Mouse (Mus musculus): ENCODE measurements around the gene Atpaf1. TPM values are rescaled to one million over a fixed set of nuclear protein-coding genes. Genes with fewer than 3 reads are reported as not detected.

The Atpaf1 gene
- polyA plus RNA-seq, 1 experiment from 2014 or later, result 55.2 TPM

DNA sequence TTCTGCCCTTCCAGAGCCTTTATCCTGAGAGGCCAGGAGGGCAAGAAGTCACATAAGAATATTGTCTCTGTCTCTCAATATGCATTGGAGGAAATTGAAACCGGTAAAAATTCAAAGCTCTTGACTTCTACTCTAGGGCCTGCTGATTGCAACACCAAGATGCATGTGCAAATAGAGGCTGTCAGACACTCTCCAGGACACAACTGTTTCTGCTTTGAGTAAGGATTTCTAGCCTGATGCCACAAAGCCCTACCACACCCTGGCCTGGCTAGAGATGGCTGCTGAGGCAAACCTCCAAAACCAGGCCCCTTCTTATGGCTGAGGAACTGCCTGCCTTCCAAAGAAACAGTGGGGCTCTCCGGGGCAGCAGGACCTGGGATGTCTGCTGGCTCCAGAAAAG lies 51.0 kb downstream of the Atpaf1 start:
- Histone ChIP-seq H3K27me3 (no peaks in the 10 kb centered on the region), H3K27ac (no peak overlapping the region), H3K9me3 (replicated peaks) (no peaks in the 10 kb centered on the region), H3K4me1 (peaks cover 8% of the 10 kb centered on the region), H3K36me3 (peaks cover 48% of the 10 kb centered on the region), H3K4me3 (replicated peaks) (no peak overlapping the region), H3K9ac (no peak overlapping the region), H3K4me2 (no peak overlapping the region)
- 80% methylated on average over 2 of the region's 2 CpGs for WGBS
- ATAC-seq (replicated peaks; ENCODE audit: low FRiP score), result no peak

DNA sequence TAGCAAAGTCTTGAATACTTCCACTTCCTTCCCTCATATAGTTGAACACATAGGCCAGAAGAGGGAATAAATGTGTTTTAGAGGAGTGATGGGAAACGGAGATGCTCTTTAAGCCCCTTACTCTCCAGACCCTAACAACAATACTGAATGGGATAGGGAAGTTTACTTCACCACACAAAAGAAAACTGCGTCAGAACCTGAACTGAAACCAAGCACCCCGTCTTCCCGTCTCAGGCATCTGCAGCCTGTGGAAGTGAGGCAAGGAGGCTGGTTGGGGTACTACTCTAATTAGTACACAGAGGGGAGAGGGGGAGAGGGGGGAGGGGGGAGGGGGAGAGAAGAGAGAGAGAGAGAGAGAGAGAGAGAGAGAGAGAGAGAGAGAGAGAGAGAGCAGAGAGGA lies 53.6 kb downstream of the Atpaf1 start:
- H3K9me3 ChIP-seq (replicated peaks), result no peaks in the 10 kb centered on the region
- whole genome bisulfite sequencing, result 73% methylated on average over 4 of the region's 4 CpGs
- no peaks in the 10 kb centered on the region for H3K27me3 ChIP-seq
- H3K27ac ChIP-seq, result no peak overlapping the region
- H3K36me3 ChIP-seq, result peaks cover 26% of the 10 kb centered on the region
- H3K4me1 ChIP-seq, result peaks cover 8% of the 10 kb centered on the region
- H3K4me3 ChIP-seq (replicated peaks), result peak overlapping the region; percentile 61; the same call in 1 of the 2 replicates
- H3K9ac ChIP-seq, result no peak overlapping the region
- H3K4me2 ChIP-seq, result peak overlapping the region; percentile 61
- ATAC-seq (replicated peaks; ENCODE audit: low FRiP score), result no peak

DNA sequence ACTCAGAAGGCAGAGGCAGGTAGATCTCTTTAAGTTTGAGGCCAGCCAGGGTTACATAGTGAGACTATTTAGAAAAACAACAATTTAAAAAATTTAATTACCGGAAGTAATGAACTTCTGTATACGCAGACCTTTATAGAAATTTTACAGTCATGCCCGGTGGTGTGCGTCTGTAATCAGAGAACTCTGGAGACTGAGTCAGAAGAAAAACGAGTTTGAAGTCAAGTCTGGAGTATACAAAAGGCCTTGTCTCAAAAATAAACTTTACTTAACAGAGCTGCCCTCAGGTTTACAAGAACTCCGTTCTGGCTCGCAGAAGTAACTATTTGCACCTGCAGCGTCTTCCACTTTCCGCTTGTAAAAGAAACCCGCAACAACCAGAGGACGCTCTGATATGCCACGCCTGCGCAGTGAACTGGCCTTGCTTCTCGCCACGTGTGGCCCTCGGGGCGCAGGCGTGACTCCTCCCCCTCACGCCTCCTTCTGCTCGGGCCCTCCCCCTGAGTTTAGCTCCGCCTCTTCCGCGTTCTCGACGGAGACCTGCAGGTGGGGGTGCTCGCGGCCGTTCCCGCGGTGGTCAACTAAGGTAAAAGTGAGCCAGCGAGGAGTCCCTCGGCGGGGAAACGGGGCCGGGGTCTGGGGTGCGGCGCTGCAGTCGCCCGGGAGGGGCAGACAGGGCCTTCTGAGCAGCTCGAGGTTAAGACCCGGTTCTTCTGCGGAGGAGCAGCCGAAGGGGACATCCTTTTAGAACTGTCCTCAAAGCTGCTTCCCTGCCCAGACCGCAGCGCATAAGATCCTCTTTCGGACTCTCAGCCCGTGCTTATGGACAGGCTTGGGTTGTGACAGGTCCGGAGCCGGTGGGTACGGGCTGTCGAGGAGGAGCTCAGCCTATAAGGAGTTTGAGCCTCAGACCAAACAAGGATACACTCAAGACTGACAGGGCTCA lies 54.4 kb downstream of the Atpaf1 start, which contains the start of gene Mknk1:
Gene Mknk1 (plus strand): TSS at position 503 of the 946 bp plus-strand sequence.
- peak; percentile 97 for ATAC-seq (replicated peaks; ENCODE audit: low FRiP score)
- Histone ChIP-seq H3K4me3 (replicated peaks) (peak within 1 kb of the TSS; percentile 61), H3K27ac (0 out of 2 replicates have a peak within 1 kb of the TSS, but pooled peaks have one; percentile 4), H3K36me3 (peaks cover 19% of the 10 kb centered on the region), H3K9ac (peak within 1 kb of the TSS; percentile 50), H3K9me3 (replicated peaks) (no peaks in the 10 kb centered on the region), H3K4me2 (peak within 1 kb of the TSS; percentile 61), H3K4me1 (peaks cover 8% of the 10 kb centered on the region), H3K27me3 (no peaks in the 10 kb centered on the region)
- WGBS, result 1% methylated on average over 51 of the region's 51 CpGs

DNA sequence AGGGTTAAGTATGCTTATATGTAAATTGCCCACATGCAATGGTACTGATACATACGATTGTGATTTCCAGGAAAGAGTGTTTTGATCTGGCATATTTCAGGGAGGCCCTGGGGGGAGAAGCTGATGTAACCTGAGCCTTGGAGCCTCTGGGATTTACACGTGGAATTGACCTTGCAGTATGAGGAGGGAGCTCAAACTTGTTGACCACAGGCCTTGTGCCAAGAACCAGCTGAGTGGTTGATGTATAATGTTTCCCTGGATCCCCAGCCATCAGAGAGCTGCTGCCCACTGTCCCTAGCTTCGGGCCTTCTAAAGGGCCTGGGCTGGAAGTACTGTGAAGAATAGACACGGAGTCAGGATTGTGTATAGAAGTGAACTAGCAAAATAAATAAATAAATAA lies 55.3 kb downstream of the Atpaf1 start:
- 0 out of 2 replicates have a peak overlapping the region, but pooled peaks have one; percentile 50 for H3K9ac ChIP-seq
- H3K27ac ChIP-seq, result no peak overlapping the region
- 48% methylated on average over 4 of the region's 4 CpGs for WGBS

DNA sequence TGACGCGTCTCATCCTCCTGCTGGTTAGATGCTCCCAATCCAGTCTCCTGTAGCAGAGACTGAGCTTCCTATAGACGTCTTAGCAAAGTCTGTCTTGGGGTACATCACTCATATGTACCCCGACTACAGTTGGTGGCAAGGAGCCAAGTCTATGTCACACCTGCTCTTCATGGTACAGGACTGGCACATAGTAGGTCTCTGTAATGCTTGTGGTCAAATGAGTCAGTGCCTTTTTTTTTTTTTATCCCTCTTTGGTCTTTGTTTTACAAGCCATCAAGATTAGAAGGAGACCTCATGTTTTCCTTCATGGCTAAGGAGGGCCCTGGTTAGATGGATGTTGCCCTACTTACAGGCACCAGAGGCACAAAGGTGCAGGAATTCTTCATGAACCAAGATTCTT lies 56.2 kb downstream of the Atpaf1 start:
- Histone ChIP-seq H3K36me3 (peaks cover under 1% of the 10 kb centered on the region; the same call in 1 of the 2 replicates), H3K4me1 (peaks cover 8% of the 10 kb centered on the region), H3K27ac (no peak overlapping the region), H3K27me3 (no peaks in the 10 kb centered on the region), H3K9me3 (replicated peaks) (no peaks in the 10 kb centered on the region), H3K4me2 (no peak overlapping the region), H3K9ac (no peak overlapping the region), H3K4me3 (replicated peaks) (no peak overlapping the region)
- 92% methylated on average over 4 of the region's 4 CpGs for WGBS
- no peak for ATAC-seq (replicated peaks; ENCODE audit: low FRiP score)

More for the DNA sequence above, 55.3 kb downstream of the Atpaf1 start:
- H3K36me3 ChIP-seq, result peaks cover 9% of the 10 kb centered on the region
- peak overlapping the region; percentile 61 for H3K4me2 ChIP-seq
- H3K9me3 ChIP-seq (replicated peaks), result no peaks in the 10 kb centered on the region
- no peaks in the 10 kb centered on the region for H3K27me3 ChIP-seq
- H3K4me3 ChIP-seq (replicated peaks), result peak overlapping the region; percentile 61
- no peak for ATAC-seq (replicated peaks; ENCODE audit: low FRiP score)
- H3K4me1 ChIP-seq, result peaks cover 8% of the 10 kb centered on the region

DNA sequence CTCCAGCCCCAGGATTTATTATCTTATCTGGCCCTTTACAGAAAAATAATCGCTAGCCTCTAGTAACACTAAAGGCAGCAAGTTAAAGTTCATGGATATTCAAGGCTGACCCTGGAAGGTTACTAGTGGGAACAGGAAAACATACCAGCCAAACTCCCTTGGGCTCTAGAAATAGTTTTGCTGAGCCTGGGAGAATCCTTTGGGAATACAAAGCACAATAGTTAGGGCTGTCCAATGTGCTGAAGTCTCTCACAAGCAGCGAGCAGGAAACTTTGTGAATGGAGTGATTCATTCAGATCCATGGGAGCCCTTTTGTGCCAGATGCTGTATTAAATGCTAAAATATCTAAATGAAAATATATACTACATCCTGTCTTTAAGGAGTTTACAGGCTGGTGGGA lies 62.0 kb downstream of the Atpaf1 start:
- no peak overlapping the region for H3K4me2 ChIP-seq
- H3K27me3 ChIP-seq, result no peaks in the 10 kb centered on the region
- no peaks in the 10 kb centered on the region for H3K4me1 ChIP-seq
- 55% methylated on average over 2 of the region's 2 CpGs for WGBS
- H3K9ac ChIP-seq, result no peak overlapping the region
- no peak overlapping the region for H3K4me3 ChIP-seq (replicated peaks)
- H3K27ac ChIP-seq, result no peak overlapping the region
- ATAC-seq (replicated peaks; ENCODE audit: low FRiP score), result no peak
- H3K9me3 ChIP-seq (replicated peaks), result no peaks in the 10 kb centered on the region
- H3K36me3 ChIP-seq, result peaks cover 32% of the 10 kb centered on the region

DNA sequence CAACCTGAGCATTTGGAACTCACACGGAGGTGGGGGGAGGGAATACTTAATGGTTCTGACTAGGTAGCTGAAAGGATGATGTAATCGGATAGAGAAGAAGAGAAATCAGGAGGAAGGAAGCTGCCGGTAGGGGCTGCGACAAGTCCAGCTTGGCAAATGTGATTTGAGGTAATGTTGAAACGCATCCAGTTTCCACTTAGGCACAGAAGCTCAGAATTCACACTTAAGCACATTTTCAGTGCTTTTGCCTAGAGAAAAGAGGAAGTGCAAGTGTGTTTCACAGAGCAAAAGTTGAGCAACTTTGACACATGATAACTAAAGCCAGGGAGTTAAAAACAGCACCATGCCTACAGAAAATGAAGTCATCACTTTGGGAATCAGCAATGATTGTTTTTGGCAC lies 62.8 kb downstream of the Atpaf1 start:
- peaks cover 34% of the 10 kb centered on the region for H3K36me3 ChIP-seq
- ATAC-seq (replicated peaks; ENCODE audit: low FRiP score), result no peak
- 57% methylated on average over 5 of the region's 5 CpGs for WGBS
- H3K27ac ChIP-seq, result no peak overlapping the region
- H3K4me2 ChIP-seq, result no peak overlapping the region
- no peaks in the 10 kb centered on the region for H3K4me1 ChIP-seq
- no peak overlapping the region for H3K4me3 ChIP-seq (replicated peaks)
- H3K9ac ChIP-seq, result no peak overlapping the region
- no peaks in the 10 kb centered on the region for H3K9me3 ChIP-seq (replicated peaks)
- H3K27me3 ChIP-seq, result no peaks in the 10 kb centered on the region

DNA sequence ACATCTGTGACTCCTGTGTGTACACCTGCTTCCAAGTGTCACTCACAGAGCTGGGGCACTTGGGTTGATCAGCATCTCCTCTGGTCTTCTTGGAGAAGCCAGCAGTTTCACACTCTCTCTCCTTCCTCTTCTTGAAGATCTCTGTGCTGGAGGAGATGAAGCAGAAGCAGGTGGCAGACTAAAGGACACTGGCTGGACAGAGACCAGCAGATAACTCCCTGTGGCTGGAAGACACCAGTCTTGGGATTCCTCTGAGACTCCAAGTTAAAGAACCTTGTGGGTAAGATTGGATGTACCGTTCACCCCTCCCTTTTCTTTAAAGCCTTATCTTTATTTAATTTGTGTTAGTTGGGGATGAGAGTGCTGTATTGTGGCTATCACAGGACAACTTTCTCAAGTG lies 63.5 kb downstream of the Atpaf1 start:
- Histone ChIP-seq H3K9me3 (replicated peaks) (no peaks in the 10 kb centered on the region), H3K36me3 (peaks cover 34% of the 10 kb centered on the region), H3K9ac (no peak overlapping the region), H3K4me2 (no peak overlapping the region), H3K4me1 (no peaks in the 10 kb centered on the region), H3K4me3 (replicated peaks) (no peak overlapping the region), H3K27me3 (no peaks in the 10 kb centered on the region), H3K27ac (no peak overlapping the region)
- WGBS, result 100% methylated on average over 1 of the region's 1 CpGs
- no peak for ATAC-seq (replicated peaks; ENCODE audit: low FRiP score)

DNA sequence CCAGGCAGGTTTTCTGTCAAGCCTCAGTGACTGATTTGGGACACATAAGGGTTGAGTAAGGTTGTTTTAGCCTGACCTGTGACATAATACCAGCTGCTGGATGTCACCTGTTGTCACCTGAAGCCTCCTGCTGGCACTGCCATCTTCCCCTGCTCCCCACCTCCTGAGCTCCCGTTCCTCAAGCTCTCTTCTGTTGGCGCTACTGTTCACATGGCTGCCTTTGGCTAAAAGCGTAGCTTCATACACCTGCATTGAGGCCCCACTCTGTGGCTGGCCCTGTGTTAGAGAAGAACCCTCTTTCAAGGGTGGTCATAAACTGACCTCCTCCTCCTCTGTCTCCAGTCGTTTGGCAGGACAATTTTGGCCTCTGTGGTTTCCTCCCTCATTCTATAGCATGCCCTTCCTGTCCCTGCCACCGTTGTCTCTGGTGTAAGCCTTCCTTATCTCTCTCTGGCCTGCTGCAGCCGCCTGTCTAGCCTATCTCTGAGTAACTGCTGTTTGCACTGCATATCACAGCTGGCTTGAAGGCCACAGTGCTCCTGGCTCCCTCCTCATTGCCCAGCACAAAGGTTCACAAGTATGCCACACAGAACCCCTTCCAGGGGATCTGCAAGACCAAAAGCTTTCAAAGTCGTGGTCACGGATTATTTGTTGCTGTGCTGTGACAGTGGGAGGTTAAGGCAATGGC lies 64.5 kb downstream of the Atpaf1 start:
- 60% methylated on average over 8 of the region's 8 CpGs for WGBS

DNA sequence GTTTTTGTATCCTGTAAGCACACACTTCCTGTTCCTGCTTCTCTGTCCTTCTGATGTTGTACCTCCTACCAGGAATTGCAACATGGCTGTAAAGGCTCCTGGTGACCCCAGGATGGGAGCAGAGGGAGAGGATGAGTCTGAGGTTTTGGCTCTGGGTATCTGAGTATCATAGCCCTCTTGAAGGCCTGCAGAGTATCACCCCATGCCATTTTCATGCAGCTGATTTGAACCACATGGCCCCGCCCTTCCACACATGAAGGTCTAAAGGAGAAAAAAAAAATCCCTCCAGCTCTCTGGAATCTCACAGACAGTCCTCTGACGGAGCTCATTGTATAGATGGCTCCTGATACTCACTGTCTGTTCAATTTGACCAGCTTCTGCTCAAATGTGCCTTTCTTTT lies 65.5 kb downstream of the Atpaf1 start:
- Histone ChIP-seq H3K9me3 (replicated peaks) (no peaks in the 10 kb centered on the region), H3K4me2 (no peak overlapping the region), H3K36me3 (peaks cover 34% of the 10 kb centered on the region), H3K4me1 (0 out of 2 replicates have a peak, but pooled peaks cover 3% of the 10 kb centered on the region), H3K4me3 (replicated peaks) (no peak overlapping the region), H3K27ac (no peak overlapping the region), H3K27me3 (no peaks in the 10 kb centered on the region), H3K9ac (no peak overlapping the region)
- WGBS, result 75% methylated on average over 2 of the region's 2 CpGs
- no peak for ATAC-seq (replicated peaks; ENCODE audit: low FRiP score)

More for the DNA sequence above, 64.5 kb downstream of the Atpaf1 start:
- ATAC-seq (replicated peaks; ENCODE audit: low FRiP score), result peak; percentile 80; the same call in 1 of the 2 replicates
- Histone ChIP-seq H3K4me2 (no peak overlapping the region), H3K4me3 (replicated peaks) (no peak overlapping the region), H3K36me3 (peaks cover 34% of the 10 kb centered on the region), H3K27ac (no peak overlapping the region), H3K4me1 (no peaks in the 10 kb centered on the region), H3K9ac (no peak overlapping the region), H3K27me3 (no peaks in the 10 kb centered on the region), H3K9me3 (replicated peaks) (no peaks in the 10 kb centered on the region)

DNA sequence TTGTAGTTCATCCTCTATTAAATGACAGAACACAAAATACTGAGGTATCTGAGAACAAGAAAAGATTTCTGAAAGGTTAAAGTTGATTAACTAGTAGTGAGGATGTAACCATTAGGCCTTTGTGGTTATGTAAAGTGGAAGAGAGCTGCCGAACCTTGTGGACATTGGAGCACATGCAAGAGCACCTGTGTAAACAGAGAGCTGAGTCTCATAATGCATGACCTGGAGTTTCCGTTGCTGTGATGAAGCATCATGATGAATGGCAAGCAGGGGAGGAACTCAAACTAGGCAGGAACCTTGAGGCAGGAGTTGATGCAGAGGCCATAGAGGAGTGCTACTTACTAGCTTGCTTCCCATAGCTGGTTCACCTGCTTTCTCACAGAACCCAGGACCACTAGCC lies 66.0 kb downstream of the Atpaf1 start:
- Histone ChIP-seq H3K4me2 (no peak overlapping the region), H3K4me1 (0 out of 2 replicates have a peak, but pooled peaks cover 3% of the 10 kb centered on the region), H3K27me3 (no peaks in the 10 kb centered on the region), H3K36me3 (peaks cover 34% of the 10 kb centered on the region), H3K4me3 (replicated peaks) (no peak overlapping the region), H3K9me3 (replicated peaks) (no peaks in the 10 kb centered on the region), H3K27ac (no peak overlapping the region), H3K9ac (no peak overlapping the region)
- WGBS, result 26% methylated on average over 2 of the region's 2 CpGs
- no peak for ATAC-seq (replicated peaks; ENCODE audit: low FRiP score)

DNA sequence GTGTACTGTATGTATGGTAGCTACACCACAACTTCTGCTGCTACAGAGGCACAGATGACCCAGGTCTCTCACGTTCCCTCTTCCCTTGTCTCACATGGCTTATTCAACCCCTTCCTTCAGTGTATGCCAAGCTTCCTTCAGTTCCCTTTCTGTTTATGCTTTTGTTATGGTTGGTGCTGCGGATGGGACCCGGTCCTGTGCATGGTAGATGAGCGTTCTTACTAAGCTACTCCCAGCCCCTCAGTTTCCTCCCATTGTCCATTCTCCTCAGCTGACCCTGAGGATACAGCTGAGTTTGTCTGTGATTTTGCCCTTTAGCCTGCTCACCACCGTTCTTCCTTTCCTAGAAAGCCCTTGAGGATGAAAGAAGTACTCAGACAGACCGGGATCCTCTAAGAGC lies 67.0 kb downstream of the Atpaf1 start:
- no peak for ATAC-seq (replicated peaks; ENCODE audit: low FRiP score)
- 88% methylated on average over 6 of the region's 6 CpGs for WGBS
- no peaks in the 10 kb centered on the region for H3K27me3 ChIP-seq
- no peak overlapping the region for H3K27ac ChIP-seq
- no peak overlapping the region for H3K4me2 ChIP-seq
- H3K4me1 ChIP-seq, result 0 out of 2 replicates have a peak, but pooled peaks cover 3% of the 10 kb centered on the region
- H3K9me3 ChIP-seq (replicated peaks), result no peaks in the 10 kb centered on the region
- no peak overlapping the region for H3K9ac ChIP-seq
- H3K4me3 ChIP-seq (replicated peaks), result no peak overlapping the region
- peaks cover 34% of the 10 kb centered on the region for H3K36me3 ChIP-seq
